Mouse (Mus musculus): ENCODE measurements around the gene Sim2.

Gene Sim2

GRCm38 (mm10) chr16:94164236-94164635 lies 79.5 kb downstream of the Sim2 start:
- no peak for DNase-seq (ENCODE audit: low read depth, low spot score)

DNA sequence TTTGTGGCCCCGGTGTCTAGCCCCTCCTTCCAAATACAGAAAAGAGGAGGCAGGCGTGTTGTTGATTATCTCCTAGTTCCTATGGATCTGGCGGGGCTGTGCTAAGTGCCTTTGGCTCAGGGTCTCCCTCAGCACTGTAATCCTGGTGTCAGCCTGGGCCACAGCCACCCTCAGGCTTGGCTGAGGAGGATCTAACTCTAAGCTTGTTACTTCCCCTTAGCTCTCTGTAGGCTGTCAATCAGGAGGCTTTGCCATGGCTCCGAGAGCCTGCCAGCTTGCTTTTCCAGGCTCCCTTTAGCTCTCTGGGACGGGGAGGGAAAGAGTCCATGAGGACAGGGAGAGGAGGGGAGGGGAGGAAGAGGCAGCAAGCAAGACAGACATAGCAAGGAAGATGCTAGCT lies 80.2 kb downstream of the Sim2 start:
- no peak for DNase-seq (ENCODE audit: low read depth, low spot score)

- DNase-seq (ENCODE audit: low read depth, low spot score) = no peak
Measured at GRCm38 (mm10) chr16:94168655-94169545, 84.2 kb downstream of the Sim2 start.

GRCm38 (mm10) chr16:94170218-94170617 lies 85.5 kb downstream of the Sim2 start:
- no peak for DNase-seq (ENCODE audit: low read depth, low spot score)

DNA sequence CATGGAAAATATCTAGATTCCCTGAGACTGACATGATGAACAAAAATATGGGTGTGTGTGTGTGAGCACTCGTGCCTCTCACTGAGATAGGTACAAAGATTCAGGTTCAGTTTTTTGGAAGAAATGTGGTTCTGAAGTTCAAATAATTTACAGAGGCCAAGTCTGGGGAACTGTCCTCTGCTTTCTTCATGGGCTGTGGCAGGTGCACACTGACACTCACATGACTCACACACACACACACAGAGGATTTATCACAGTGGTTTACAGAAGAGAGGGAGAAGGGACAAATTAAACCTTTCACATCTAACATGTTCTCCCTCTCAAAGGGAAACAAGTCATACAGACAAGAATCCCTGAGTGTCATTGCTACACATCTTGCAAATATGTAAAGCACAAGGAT lies 88.6 kb downstream of the Sim2 start:
- DNase-seq (ENCODE audit: low read depth, low spot score) = no peak

DNA sequence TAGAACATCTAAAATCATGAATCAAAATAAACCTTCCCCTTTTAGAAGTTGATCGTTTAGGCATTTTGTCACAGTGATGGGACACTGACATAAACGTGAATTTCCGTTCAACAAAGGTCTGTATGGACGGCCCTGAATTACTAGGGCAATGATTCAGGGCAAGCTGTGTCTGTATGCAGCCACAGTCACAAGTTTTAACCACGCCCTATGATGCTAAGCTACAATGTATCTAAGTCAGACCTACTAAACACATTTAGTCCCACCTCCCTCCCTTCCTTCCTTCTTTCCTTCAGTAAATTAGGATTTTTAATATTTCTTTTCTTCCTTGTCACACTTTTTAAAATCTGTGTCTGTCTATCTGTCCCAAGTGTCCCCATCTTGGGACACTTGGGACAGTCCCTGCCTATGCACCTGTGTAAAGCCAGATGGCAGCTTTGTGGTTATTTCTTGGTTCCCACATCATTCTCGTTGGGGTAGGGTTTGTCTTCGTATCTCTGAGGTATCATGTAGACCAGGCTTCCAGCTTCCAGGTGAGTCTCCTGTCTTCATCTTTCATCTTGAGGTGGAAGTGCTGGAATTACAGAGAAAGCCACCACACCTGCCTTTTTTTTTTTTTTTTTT lies 90.7 kb downstream of the Sim2 start:
- DNase-seq (ENCODE audit: low read depth, low spot score) = no peak
